Mouse (Mus musculus): ENCODE measurements at regions not wholly inside any gene's neighbourhood (a gene's known extent, or its start where the extent isn't known, plus 50 kb on each side); places are given as distances from the start of the nearest gene placed in this dataset.

GRCm38 (mm10) chr1:78050231-78050630 is 146.7 kb downstream of the Pax3 start:
- no peak for DNase-seq

- DNase-seq = no peak
Observed at GRCm38 (mm10) chr1:78032336-78032735, 164.6 kb downstream of the Pax3 start.

- DNase-seq = no peak
Observed at GRCm38 (mm10) chr1:78021766-78022165, 175.2 kb downstream of the Pax3 start.

GRCm38 (mm10) chr1:78021014-78021413 is 175.9 kb downstream of the Pax3 start:
- DNase-seq = no peak

- DNase-seq = no peak
Observed at GRCm38 (mm10) chr1:78017949-78018617, 178.9 kb downstream of the Pax3 start.

- DNase-seq = no peak
Observed at GRCm38 (mm10) chr1:78016541-78017267, 180.2 kb downstream of the Pax3 start.

- no peak for DNase-seq
Observed at GRCm38 (mm10) chr1:78015999-78016398, 180.9 kb downstream of the Pax3 start.

GRCm38 (mm10) chr1:78013396-78013795 is 183.5 kb downstream of the Pax3 start:
- DNase-seq = no peak

GRCm38 (mm10) chr1:78008811-78009410 is 188.0 kb downstream of the Pax3 start:
- DNase-seq = no peak

GRCm38 (mm10) chr1:78004376-78004775 is 192.6 kb downstream of the Pax3 start:
- no peak for DNase-seq

- DNase-seq = no peak
Observed at GRCm38 (mm10) chr1:77998727-77999126, 198.2 kb downstream of the Pax3 start.

- DNase-seq = no peak
Observed at GRCm38 (mm10) chr1:77981528-77981927, 215.4 kb downstream of the Pax3 start.

- peak; percentile 9 for DNase-seq
Observed at GRCm38 (mm10) chr1:77978696-77979095, 218.2 kb downstream of the Pax3 start.

- DNase-seq = no peak
Observed at GRCm38 (mm10) chr1:77975941-77976340, 221.0 kb downstream of the Pax3 start.

- DNase-seq = peak; percentile 1
Observed at GRCm38 (mm10) chr1:77972301-77972717, 224.6 kb downstream of the Pax3 start.

- no peak for DNase-seq
Observed at GRCm38 (mm10) chr1:77964656-77965335, 232.1 kb downstream of the Pax3 start.

- DNase-seq = no peak
Observed at GRCm38 (mm10) chr1:77959309-77959708, 237.6 kb downstream of the Pax3 start.

- no peak for DNase-seq
Observed at GRCm38 (mm10) chr1:77957156-77957767, 239.7 kb downstream of the Pax3 start.

- no peak for DNase-seq
Observed at GRCm38 (mm10) chr1:77947894-77948293, 249.0 kb downstream of the Pax3 start.

- DNase-seq = no peak
Observed at GRCm38 (mm10) chr1:77944327-77944645, 252.6 kb downstream of the Pax3 start.

GRCm38 (mm10) chr1:77943633-77944326 is 253.2 kb downstream of the Pax3 start:
- DNase-seq = no peak

GRCm38 (mm10) chr1:77943101-77943500 is 253.8 kb downstream of the Pax3 start:
- no peak for DNase-seq
